Mouse (Mus musculus): Measurements from ENCODE around the gene Chmp4b. TPM values are rescaled to one million over a fixed set of nuclear protein-coding genes. Genes with fewer than 3 reads are reported as not detected.

The Chmp4b gene
- polyA plus RNA-seq, 1 experiment from 2014 or later = 24.9 TPM

- H3K27ac ChIP-seq = no peak overlapping the region
- H3K9ac ChIP-seq = no peak overlapping the region
- H3K4me1 ChIP-seq = peaks cover 16% of the 10 kb centered on the region
- no peaks in the 10 kb centered on the region for H3K36me3 ChIP-seq (ENCODE audit: poor library complexity, severe bottlenecking)
- no peak overlapping the region for H3K4me2 ChIP-seq
- 70% methylated on average over 7 of the region's 7 CpGs for WGBS
- no peaks in the 10 kb centered on the region for H3K9me3 ChIP-seq (replicated peaks)
- 0 out of 2 replicates have a peak, but pooled peaks cover 3% of the 10 kb centered on the region for H3K27me3 ChIP-seq
- H3K4me3 ChIP-seq = no peak overlapping the region
- ATAC-seq = no peak
Observed at GRCm38 (mm10) chr2:154735416-154735815, 83.9 kb downstream of the Chmp4b start.

GRCm38 (mm10) chr2:154735986-154736385 is 84.5 kb downstream of the Chmp4b start:
- 85% methylated on average over 7 of the region's 7 CpGs for WGBS
- Histone ChIP-seq H3K4me2 (no peak overlapping the region), H3K9me3 (replicated peaks) (no peaks in the 10 kb centered on the region), H3K36me3 (ENCODE audit: poor library complexity, severe bottlenecking) (no peaks in the 10 kb centered on the region), H3K27ac (no peak overlapping the region), H3K4me1 (peaks cover 13% of the 10 kb centered on the region), H3K27me3 (0 out of 2 replicates have a peak, but pooled peaks cover 3% of the 10 kb centered on the region), H3K4me3 (no peak overlapping the region), H3K9ac (no peak overlapping the region)
- ATAC-seq = no peak

- Histone ChIP-seq H3K4me2 (no peak overlapping the region), H3K27ac (no peak overlapping the region), H3K4me3 (no peak overlapping the region), H3K36me3 (ENCODE audit: poor library complexity, severe bottlenecking) (no peaks in the 10 kb centered on the region), H3K4me1 (peaks cover 10% of the 10 kb centered on the region), H3K9me3 (replicated peaks) (no peaks in the 10 kb centered on the region), H3K27me3 (0 out of 2 replicates have a peak, but pooled peaks cover 3% of the 10 kb centered on the region), H3K9ac (no peak overlapping the region)
- WGBS = 93% methylated on average over 5 of the region's 5 CpGs
- no peak for ATAC-seq
Observed at GRCm38 (mm10) chr2:154738621-154739020, 87.1 kb downstream of the Chmp4b start.

- 84% methylated on average over 10 of the region's 10 CpGs for WGBS
- Histone ChIP-seq H3K9me3 (replicated peaks) (no peaks in the 10 kb centered on the region), H3K4me1 (no peaks in the 10 kb centered on the region), H3K36me3 (ENCODE audit: poor library complexity, severe bottlenecking) (no peaks in the 10 kb centered on the region), H3K27ac (no peak overlapping the region), H3K9ac (no peak overlapping the region), H3K4me2 (no peak overlapping the region), H3K4me3 (no peak overlapping the region), H3K27me3 (no peaks in the 10 kb centered on the region)
- ATAC-seq = no peak
Observed at GRCm38 (mm10) chr2:154742911-154743819, 91.7 kb downstream of the Chmp4b start.

- Histone ChIP-seq H3K4me2 (no peak overlapping the region), H3K9ac (no peak overlapping the region), H3K27ac (no peak overlapping the region), H3K36me3 (ENCODE audit: poor library complexity, severe bottlenecking) (no peaks in the 10 kb centered on the region), H3K4me1 (peaks cover 4% of the 10 kb centered on the region), H3K9me3 (replicated peaks) (no peaks in the 10 kb centered on the region), H3K27me3 (no peaks in the 10 kb centered on the region), H3K4me3 (no peak overlapping the region)
- ATAC-seq = no peak
- WGBS = 89% methylated on average over 4 of the region's 4 CpGs
Observed at GRCm38 (mm10) chr2:154743915-154744314, 92.4 kb downstream of the Chmp4b start.

Other genes with a start within 250 kb of the Chmp4b start
- gene Snta1, start 243.6 kb upstream of the Chmp4b start, polyA plus RNA-seq (2015; fragmentation: Nextera tagmentation; extraction: Ambion mirVana) = 3.8 and 4.1 TPM in 2 replicates
- gene Cbfa2t2, start 215.2 kb upstream of the Chmp4b start, polyA plus RNA-seq (2015; fragmentation: Nextera tagmentation; extraction: Ambion mirVana) = 69.4 and 79.1 TPM in 2 replicates
- gene 1700003F12Rik, start 104.6 kb upstream of the Chmp4b start, polyA plus RNA-seq (2015; fragmentation: Nextera tagmentation; extraction: Ambion mirVana) = 1.4 TPM in 2 replicates
- gene Actl10, start 99.9 kb upstream of the Chmp4b start, polyA plus RNA-seq (2015; fragmentation: Nextera tagmentation; extraction: Ambion mirVana) = 0.49 and 0.68 TPM in 2 replicates
- 19.8 and 25.4 TPM in 2 replicates for gene Necab3, start 92.8 kb upstream of the Chmp4b start, polyA plus RNA-seq (2015; fragmentation: Nextera tagmentation; extraction: Ambion mirVana)
- gene E2f1, start 81.8 kb upstream of the Chmp4b start, polyA plus RNA-seq (2015; fragmentation: Nextera tagmentation; extraction: Ambion mirVana) = 20.8 and 22.8 TPM in 2 replicates
- gene Pxmp4, start 48.0 kb upstream of the Chmp4b start, polyA plus RNA-seq (2015; fragmentation: Nextera tagmentation; extraction: Ambion mirVana) = 10.7 and 13.0 TPM in 2 replicates
- 1.5 and 2.0 TPM in 2 replicates for gene Zfp341, start 38.4 kb upstream of the Chmp4b start, polyA plus RNA-seq (2015; fragmentation: Nextera tagmentation; extraction: Ambion mirVana)
- gene 4930519P11Rik, start 38.3 kb upstream of the Chmp4b start, polyA plus RNA-seq (2015; fragmentation: Nextera tagmentation; extraction: Ambion mirVana) = 0.79 and 0.88 TPM in 2 replicates
- not detected in 2 replicates for gene Gm14214, start 118.3 kb downstream of the Chmp4b start, polyA plus RNA-seq (2015; fragmentation: Nextera tagmentation; extraction: Ambion mirVana)
- gene Raly, start 139.4 kb downstream of the Chmp4b start, polyA plus RNA-seq (2015; fragmentation: Nextera tagmentation; extraction: Ambion mirVana) = 33.1 and 41.4 TPM in 2 replicates
- 0.39 and 0.49 TPM in 2 replicates for gene a, start 139.7 kb downstream of the Chmp4b start, polyA plus RNA-seq (2015; fragmentation: Nextera tagmentation; extraction: Ambion mirVana)
- gene Eif2s2, start 241.2 kb downstream of the Chmp4b start, polyA plus RNA-seq (2015; fragmentation: Nextera tagmentation; extraction: Ambion mirVana) = 88.1 and 97.0 TPM in 2 replicates